Mouse (Mus musculus) T-helper 2 cell (primary cell): ENCODE measurements at regions not wholly inside any gene's neighbourhood (a gene's known extent, or its start where the extent isn't known, plus 50 kb on each side); places are given as distances from the start of the nearest gene placed in this dataset.

Source experiments
- in situ Hi-C: fragments of 300-600 bp; cut with MboI, MseI; formaldehyde crosslinking; loops from one replicate; pipeline ENCODE4 v1.15.1; 2025; ENCODE audit warnings: high pct_unique_total_duplicates

- in situ Hi-C loops: no loop called here
Observed at GRCm38 (mm10) chr10:117479721-117480455, 100.1 kb upstream of the Cpsf6 start.

- in situ Hi-C loops: no loop called here
Observed at GRCm38 (mm10) chr10:117478931-117479280, 99.1 kb upstream of the Cpsf6 start.

- in situ Hi-C loops: no loop called here
Observed at GRCm38 (mm10) chr10:117478202-117478930, 98.6 kb upstream of the Cpsf6 start.

GRCm38 (mm10) chr10:117477331-117478201, 97.8 kb upstream of the Cpsf6 start:
- in situ Hi-C loops: no loop called here

GRCm38 (mm10) chr10:117475086-117475945, 95.5 kb upstream of the Cpsf6 start:
- in situ Hi-C loops: no loop called here

GRCm38 (mm10) chr10:117474351-117475085, 94.7 kb upstream of the Cpsf6 start:
- in situ Hi-C loops: no loop called here

GRCm38 (mm10) chr10:117473471-117473870, 93.7 kb upstream of the Cpsf6 start:
- in situ Hi-C loops: no loop called here

GRCm38 (mm10) chr10:117472568-117472930, 92.7 kb upstream of the Cpsf6 start:
- in situ Hi-C loops: no loop called here

- in situ Hi-C loops: no loop called here
Observed at GRCm38 (mm10) chr10:117471818-117472567, 92.2 kb upstream of the Cpsf6 start.

GRCm38 (mm10) chr10:117471036-117471817, 91.4 kb upstream of the Cpsf6 start:
- in situ Hi-C loops: no loop called here

- in situ Hi-C loops: no loop called here
Observed at GRCm38 (mm10) chr10:117470481-117470880, 90.7 kb upstream of the Cpsf6 start.

GRCm38 (mm10) chr10:117469573-117470090, 89.8 kb upstream of the Cpsf6 start:
- in situ Hi-C loops: no loop called here

- in situ Hi-C loops: no loop called here
Observed at GRCm38 (mm10) chr10:117468931-117469572, 89.2 kb upstream of the Cpsf6 start.

- in situ Hi-C loops: no loop called here
Observed at GRCm38 (mm10) chr10:117468381-117468780, 88.6 kb upstream of the Cpsf6 start.

GRCm38 (mm10) chr10:117467161-117467560, 87.3 kb upstream of the Cpsf6 start:
- in situ Hi-C loops: no loop called here

GRCm38 (mm10) chr10:117466391-117466790, 86.6 kb upstream of the Cpsf6 start:
- in situ Hi-C loops: no loop called here

GRCm38 (mm10) chr10:117465671-117466250, 85.9 kb upstream of the Cpsf6 start:
- in situ Hi-C loops: no loop called here

GRCm38 (mm10) chr10:117465058-117465660, 85.3 kb upstream of the Cpsf6 start:
- in situ Hi-C loops: no loop called here
